Mouse (Mus musculus) embryonic fibroblast, embryonic 13.5 days (primary cell): ENCODE measurements around the gene Siva1. TPM values are rescaled to one million over a fixed set of nuclear protein-coding genes. Genes with fewer than 3 reads are reported as not detected.

ENCODE experiments used
- H3K27ac ChIP-seq: 2 replicates; pipeline ENCODE4 v1.5.1; 2012; ENCODE audit warnings: low read length, control low read depth, inconsistent platforms; ENCODE audit not compliant: insufficient read depth
- H3K4me1 ChIP-seq: 2 replicates; pipeline ENCODE4 v1.6.1; 2011; ENCODE audit warnings: low read length; ENCODE audit not compliant: control insufficient read depth, insufficient read depth
- H3K4me3 ChIP-seq: 2 replicates; pipeline ENCODE4 v1.5.1; 2011; ENCODE audit warnings: mild to moderate bottlenecking, control low read depth, low read length; ENCODE audit not compliant: insufficient read depth
- CTCF ChIP-seq: IDR thresholded peaks from 2 replicates; pipeline ENCODE4 v1.5.1; 2011; ENCODE audit warnings: mild to moderate bottlenecking, control low read depth, low read length, moderate library complexity, borderline replicate concordance; ENCODE audit not compliant: insufficient read depth
- POLR2A ChIP-seq: IDR thresholded peaks from 2 replicates; pipeline ENCODE4 v1.6.1; 2011; ENCODE audit warnings: low read depth, mild to moderate bottlenecking, control low read depth, low read length, moderate library complexity
- polyA plus RNA-seq: library from polyadenylated mRNA; stranded (reverse); fragments of >200 nt; gene quantifications from 2 replicates; pipeline ENCODE4 v1.2.4, GENCODE M21; 2011; ENCODE audit warnings: low read depth; ENCODE audit not compliant: missing spikeins, insufficient read length

Gene Siva1
- polyA plus RNA-seq, 1 experiment: 93.5 TPM

GRCm38 (mm10) chr12:112605766-112606165, 38.7 kb upstream of the Siva1 start:
- TF ChIP-seq CTCF (peak; percentile 96), POLR2A (no peak)
- Histone ChIP-seq H3K4me1 (0 out of 2 replicates have a peak, but pooled peaks cover 2% of the 10 kb centered on the region), H3K4me3 (no peak overlapping the region), H3K27ac (peak overlapping the region; percentile 21; the same call in 1 of the 2 replicates)

- Histone ChIP-seq H3K4me3 (no peak overlapping the region), H3K4me1 (0 out of 2 replicates have a peak, but pooled peaks cover 2% of the 10 kb centered on the region), H3K27ac (no peak overlapping the region)
- no peak for TF ChIP-seq POLR2A
- TF ChIP-seq CTCF: no peak
Observed at GRCm38 (mm10) chr12:112606998-112607397, 37.5 kb upstream of the Siva1 start.

- H3K4me1 ChIP-seq: 0 out of 2 replicates have a peak, but pooled peaks cover 2% of the 10 kb centered on the region
- no peak overlapping the region for H3K27ac ChIP-seq
- no peak for TF ChIP-seq POLR2A
- TF ChIP-seq CTCF: no peak
- no peak overlapping the region for H3K4me3 ChIP-seq
Observed at GRCm38 (mm10) chr12:112609031-112609430, 35.4 kb upstream of the Siva1 start.

GRCm38 (mm10) chr12:112616668-112617067, 27.8 kb upstream of the Siva1 start:
- Histone ChIP-seq H3K27ac (peak overlapping the region; percentile 22; the same call in 1 of the 2 replicates), H3K4me3 (no peak overlapping the region), H3K4me1 (peaks cover 14% of the 10 kb centered on the region)
- TF ChIP-seq POLR2A (no peak), CTCF (no peak)

GRCm38 (mm10) chr12:112617184-112617583, 27.3 kb upstream of the Siva1 start:
- TF ChIP-seq CTCF: no peak
- H3K27ac ChIP-seq: 0 out of 2 replicates have a peak overlapping the region, but pooled peaks have one; percentile 22
- peaks cover 19% of the 10 kb centered on the region for H3K4me1 ChIP-seq
- H3K4me3 ChIP-seq: no peak overlapping the region

GRCm38 (mm10) chr12:112617898-112618380, 26.5 kb upstream of the Siva1 start:
- no peak overlapping the region for H3K4me3 ChIP-seq
- no peak overlapping the region for H3K27ac ChIP-seq
- TF ChIP-seq CTCF (peak; percentile 79; the same call in 1 of the 2 replicates), POLR2A (no peak)
- H3K4me1 ChIP-seq: peaks cover 19% of the 10 kb centered on the region

GRCm38 (mm10) chr12:112618981-112619685, 25.3 kb upstream of the Siva1 start:
- H3K4me1 ChIP-seq: peaks cover 19% of the 10 kb centered on the region
- H3K27ac ChIP-seq: no peak overlapping the region
- TF ChIP-seq POLR2A: no peak
- TF ChIP-seq CTCF: no peak
- no peak overlapping the region for H3K4me3 ChIP-seq

GRCm38 (mm10) chr12:112619686-112620353, 24.7 kb upstream of the Siva1 start, which contains the start of gene Adssl1:
Gene Adssl1 (plus strand): TSS chr12:112620045.
- Histone ChIP-seq H3K4me1 (peaks cover 19% of the 10 kb centered on the region), H3K27ac (no peak within 1 kb of the TSS), H3K4me3 (peak within 1 kb of the TSS; percentile 15)
- peak; percentile 71; the same call in 1 of the 2 replicates for TF ChIP-seq POLR2A
- no peak for TF ChIP-seq CTCF

- Histone ChIP-seq H3K4me3 (peak overlapping the region; percentile 15), H3K27ac (no peak overlapping the region), H3K4me1 (peaks cover 19% of the 10 kb centered on the region)
- TF ChIP-seq CTCF (no peak), POLR2A (no peak)
Observed at GRCm38 (mm10) chr12:112620354-112621061, 24.0 kb upstream of the Siva1 start.

GRCm38 (mm10) chr12:112621900-112622299, 22.6 kb upstream of the Siva1 start:
- TF ChIP-seq CTCF: no peak
- TF ChIP-seq POLR2A: no peak
- Histone ChIP-seq H3K27ac (no peak overlapping the region), H3K4me3 (no peak overlapping the region), H3K4me1 (peaks cover 19% of the 10 kb centered on the region)
